Mouse (Mus musculus): ENCODE measurements around the gene Vmn2r19. TPM values are rescaled to one million over a fixed set of nuclear protein-coding genes. Genes with fewer than 3 reads are reported as not detected.

Gene Vmn2r19
- not detected in 2 replicates for polyA plus RNA-seq (2015; fragmentation: Nextera tagmentation; extraction: Ambion mirVana)

DNA sequence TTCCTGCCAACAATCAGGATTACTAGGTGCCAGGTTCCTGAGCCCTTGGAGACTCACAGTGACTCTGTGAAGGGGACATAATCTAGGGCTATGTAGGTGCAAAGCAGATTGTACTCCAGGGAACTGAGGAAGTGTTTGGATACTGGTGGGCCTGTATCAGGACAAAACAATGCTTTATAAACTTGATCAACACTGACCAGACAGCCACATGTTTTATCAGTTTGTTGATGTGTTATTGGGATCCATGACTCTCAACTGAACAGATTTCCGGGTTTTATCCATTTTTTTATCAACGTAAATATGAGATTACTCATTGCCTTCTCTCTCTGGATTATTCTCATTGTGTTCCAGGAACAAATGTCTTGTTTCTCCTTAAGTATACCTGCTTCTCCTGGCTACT is at the start of gene Vmn2r19:
Vmn2r19 (plus strand) TSS at position 301 of the 400 bp plus-strand sequence.
- Histone ChIP-seq H3K4me1 (no peaks in the 10 kb centered on the region), H3K27me3 (no peaks in the 10 kb centered on the region), H3K9me3 (no peaks in the 10 kb centered on the region), H3K9ac (no peak within 1 kb of the TSS), H3K27ac (no peak within 1 kb of the TSS), H3K4me2 (replicated peaks) (no peak within 1 kb of the TSS), H3K36me3 (no peaks in the 10 kb centered on the region), H3K4me3 (no peak within 1 kb of the TSS)
- ATAC-seq (ENCODE audit: low FRiP score, low read depth) = no peak
- 82% methylated on average over 2 of the region's 2 CpGs for WGBS

DNA sequence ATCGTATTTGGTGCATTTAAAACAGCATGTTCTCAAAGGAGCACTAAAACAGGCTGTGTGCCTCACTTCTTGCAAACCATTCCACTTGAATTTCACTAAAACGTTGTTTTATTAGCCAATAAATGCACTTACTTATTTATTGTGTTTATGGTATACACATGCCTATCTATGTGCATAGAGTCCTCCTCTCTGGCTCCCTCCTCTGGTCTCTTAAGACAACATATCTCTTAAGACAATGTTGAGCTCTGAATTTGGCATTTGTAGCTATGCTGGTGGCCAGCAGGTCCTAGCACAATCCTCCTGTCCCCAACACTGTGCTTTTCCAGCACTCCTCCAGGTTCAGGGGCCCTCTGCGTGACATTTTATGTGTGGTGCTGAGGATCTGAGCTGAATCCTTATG is 49.2 kb upstream of the Vmn2r19 start:
- Histone ChIP-seq H3K4me3 (no peak overlapping the region), H3K4me1 (no peaks in the 10 kb centered on the region), H3K27ac (no peak overlapping the region), H3K27me3 (no peaks in the 10 kb centered on the region), H3K9me3 (0 out of 2 replicates have a peak, but pooled peaks cover 3% of the 10 kb centered on the region), H3K4me2 (replicated peaks) (no peak overlapping the region), H3K36me3 (no peaks in the 10 kb centered on the region), H3K9ac (no peak overlapping the region)
- 63% methylated on average over 3 of the region's 3 CpGs for WGBS
- no peak for ATAC-seq (ENCODE audit: low FRiP score, low read depth)

DNA sequence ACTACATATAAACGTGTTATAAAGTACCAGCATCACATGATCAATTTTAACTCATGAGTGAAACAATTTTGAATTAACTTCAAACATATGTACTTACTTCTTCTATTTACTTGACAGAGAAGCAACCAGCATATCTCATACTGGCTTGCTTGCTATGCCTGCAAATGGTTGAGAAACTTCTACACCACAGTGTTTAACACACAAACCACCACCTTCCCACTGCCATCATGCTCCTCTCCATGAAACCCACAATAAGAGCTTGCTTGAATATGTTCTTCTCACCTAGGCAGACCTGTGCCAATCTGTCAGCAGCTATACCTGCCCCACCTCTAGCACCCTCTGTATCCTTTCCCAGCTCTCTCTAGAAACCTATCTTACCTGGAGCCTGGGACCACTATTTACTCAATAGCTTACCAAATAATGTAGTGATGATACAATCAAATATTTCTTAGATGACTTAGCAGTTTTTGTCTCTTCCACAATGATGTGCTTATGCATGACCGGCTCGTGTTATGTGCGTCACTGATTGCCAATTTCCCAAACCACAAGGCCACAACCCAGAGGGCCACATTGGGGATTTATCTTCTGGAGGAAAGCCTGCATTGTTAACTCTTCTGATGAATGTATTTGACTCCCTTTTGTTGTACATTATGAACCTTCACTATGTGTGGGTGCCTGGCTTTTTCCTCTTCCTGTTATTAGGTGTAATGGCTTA is 48.1 kb upstream of the Vmn2r19 start:
- Histone ChIP-seq H3K27me3 (no peaks in the 10 kb centered on the region), H3K9me3 (0 out of 2 replicates have a peak, but pooled peaks cover 3% of the 10 kb centered on the region), H3K4me3 (no peak overlapping the region), H3K27ac (no peak overlapping the region), H3K4me2 (replicated peaks) (no peak overlapping the region), H3K36me3 (no peaks in the 10 kb centered on the region), H3K9ac (no peak overlapping the region), H3K4me1 (no peaks in the 10 kb centered on the region)
- 83% methylated on average over 4 of the region's 4 CpGs for WGBS
- ATAC-seq (ENCODE audit: low FRiP score, low read depth) = no peak

DNA sequence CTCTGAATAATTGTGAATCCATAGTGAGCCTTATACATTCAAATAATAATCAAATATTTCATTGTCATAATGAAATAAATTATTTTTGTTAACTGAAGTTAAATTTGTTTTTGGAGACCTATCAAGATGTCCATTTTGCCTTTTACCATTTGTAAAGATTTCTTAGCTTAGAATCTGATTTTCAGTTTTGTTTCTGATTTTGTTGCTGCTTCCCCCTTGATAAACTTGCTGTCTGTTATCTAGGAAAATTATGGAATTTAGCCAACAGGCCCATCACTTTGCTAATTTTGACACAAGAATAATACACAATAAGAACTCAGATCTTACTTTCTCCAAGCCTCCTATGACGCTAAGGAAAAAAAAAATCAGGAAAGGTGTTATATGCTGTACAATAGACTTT is 47.3 kb upstream of the Vmn2r19 start:
- 86% methylated on average over 1 of the region's 1 CpGs for WGBS
- Histone ChIP-seq H3K36me3 (no peaks in the 10 kb centered on the region), H3K27me3 (no peaks in the 10 kb centered on the region), H3K9ac (no peak overlapping the region), H3K4me3 (no peak overlapping the region), H3K4me2 (replicated peaks) (no peak overlapping the region), H3K27ac (no peak overlapping the region), H3K9me3 (0 out of 2 replicates have a peak, but pooled peaks cover 3% of the 10 kb centered on the region), H3K4me1 (no peaks in the 10 kb centered on the region)
- no peak for ATAC-seq (ENCODE audit: low FRiP score, low read depth)

DNA sequence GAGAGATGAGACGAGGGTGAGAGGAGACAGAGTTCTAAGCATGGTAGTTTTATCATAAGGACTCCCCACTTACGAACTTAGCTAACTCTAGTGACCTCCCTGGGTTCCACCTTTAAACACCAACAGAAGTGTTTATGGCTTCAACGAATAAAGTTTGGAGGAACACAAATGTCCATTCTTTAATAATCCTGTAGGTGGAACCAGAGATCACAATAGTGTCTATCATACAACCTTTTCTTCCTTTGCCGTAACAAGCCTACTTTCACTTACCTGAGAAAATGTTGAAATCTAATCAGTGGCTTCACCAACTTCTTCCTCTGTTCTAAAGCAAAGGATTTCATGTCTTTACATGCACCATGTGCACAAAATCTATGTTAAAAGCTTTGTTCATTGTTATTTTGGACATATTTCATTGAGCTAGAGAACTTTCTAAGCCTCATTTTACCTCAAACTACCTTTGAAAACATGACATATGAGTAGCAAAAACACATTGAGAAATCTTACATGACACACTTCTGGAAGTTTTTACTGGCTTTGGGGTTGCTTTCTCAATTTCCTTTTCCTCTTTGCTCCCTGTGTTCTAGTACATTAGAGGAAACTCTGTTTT is 46.5 kb upstream of the Vmn2r19 start, which contains the start of gene Clec4d:
Clec4d (plus strand) TSS at position 557 of the 607 bp plus-strand sequence.
- 75% methylated on average over 4 of the region's 4 CpGs for WGBS

DNA sequence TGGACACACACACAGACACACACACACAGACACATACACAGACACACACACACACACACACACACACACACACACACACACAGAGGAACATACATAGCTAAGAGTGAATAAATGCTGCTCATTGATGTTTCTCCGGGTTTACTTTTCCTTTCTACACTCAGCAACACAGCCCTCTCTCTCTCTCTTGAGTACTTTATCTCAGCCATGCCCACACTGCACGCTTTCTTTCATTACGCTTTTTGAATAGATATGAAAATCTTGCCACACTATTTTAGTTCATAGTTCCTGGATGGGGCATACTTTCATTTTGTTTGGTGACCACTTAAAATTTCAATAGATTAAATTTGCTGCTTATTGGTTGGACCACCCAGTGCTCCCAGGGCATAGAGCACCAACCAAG is 43.9 kb upstream of the Vmn2r19 start:
- no peaks in the 10 kb centered on the region for H3K27me3 ChIP-seq

More for the DNA sequence above, 46.5 kb upstream of the Vmn2r19 start, which contains the start of gene Clec4d:
- H3K4me3 ChIP-seq = no peak within 1 kb of the TSS
- H3K9me3 ChIP-seq = 0 out of 2 replicates have a peak, but pooled peaks cover 3% of the 10 kb centered on the region
- H3K4me2 ChIP-seq (replicated peaks) = no peak within 1 kb of the TSS
- no peak for ATAC-seq (ENCODE audit: low FRiP score, low read depth)
- no peaks in the 10 kb centered on the region for H3K4me1 ChIP-seq
- no peaks in the 10 kb centered on the region for H3K36me3 ChIP-seq
- no peak within 1 kb of the TSS for H3K27ac ChIP-seq
- no peak within 1 kb of the TSS for H3K9ac ChIP-seq
- H3K27me3 ChIP-seq = no peaks in the 10 kb centered on the region

DNA sequence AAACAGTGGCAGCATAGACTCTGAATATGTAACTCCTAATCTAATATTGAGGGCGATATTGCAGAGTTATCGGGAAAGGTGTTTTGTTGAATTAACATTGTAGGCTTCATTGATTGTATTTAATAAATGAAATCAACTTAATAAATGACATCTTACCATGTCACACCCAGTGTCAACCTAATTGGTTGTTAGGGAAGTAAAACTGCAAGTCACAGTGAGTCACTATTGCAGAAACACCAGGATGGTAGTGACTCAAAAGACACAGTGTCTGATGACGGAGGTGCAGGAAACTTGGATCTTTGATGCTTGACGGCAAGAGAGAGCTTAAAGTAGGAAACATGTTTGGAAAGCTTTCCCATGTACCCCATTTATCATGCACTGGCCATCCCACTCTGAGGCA is 42.3 kb upstream of the Vmn2r19 start:
- Histone ChIP-seq H3K4me3 (no peak overlapping the region), H3K9me3 (no peaks in the 10 kb centered on the region; the same call in 1 of the 2 replicates), H3K27ac (no peak overlapping the region), H3K27me3 (no peaks in the 10 kb centered on the region), H3K36me3 (no peaks in the 10 kb centered on the region), H3K9ac (no peak overlapping the region), H3K4me2 (replicated peaks) (no peak overlapping the region), H3K4me1 (no peaks in the 10 kb centered on the region)
- WGBS = 88% methylated on average over 4 of the region's 4 CpGs
- ATAC-seq (ENCODE audit: low FRiP score, low read depth) = no peak

More for the DNA sequence above, 43.9 kb upstream of the Vmn2r19 start:
- H3K9me3 ChIP-seq = no peaks in the 10 kb centered on the region; the same call in 1 of the 2 replicates
- H3K4me3 ChIP-seq = no peak overlapping the region
- no peaks in the 10 kb centered on the region for H3K4me1 ChIP-seq
- H3K36me3 ChIP-seq = no peaks in the 10 kb centered on the region
- no peak overlapping the region for H3K27ac ChIP-seq
- ATAC-seq (ENCODE audit: low FRiP score, low read depth) = no peak
- no peak overlapping the region for H3K9ac ChIP-seq
- H3K4me2 ChIP-seq (replicated peaks) = no peak overlapping the region
- 94% methylated on average over 3 of the region's 3 CpGs for WGBS

DNA sequence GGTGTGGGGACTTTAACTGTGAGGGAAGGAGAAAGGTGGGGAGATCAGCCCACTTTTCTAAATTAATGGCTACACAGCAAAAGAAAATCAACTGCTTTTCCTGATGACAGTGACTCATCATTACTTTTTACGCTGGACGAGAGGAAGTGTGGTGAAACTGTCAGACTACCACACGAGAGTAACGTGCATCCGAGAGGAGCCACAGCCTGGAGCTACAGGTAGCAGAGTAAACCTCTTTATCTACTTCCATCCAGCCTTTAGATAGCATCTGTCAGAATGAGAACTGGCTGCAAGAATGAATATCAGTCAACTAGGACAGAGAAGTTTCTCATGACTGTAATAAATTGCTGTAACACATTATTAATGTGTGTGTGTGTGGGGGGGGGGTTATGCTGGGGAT is 41.2 kb upstream of the Vmn2r19 start:
- ATAC-seq (ENCODE audit: low FRiP score, low read depth) = no peak
- no peak overlapping the region for H3K4me2 ChIP-seq (replicated peaks)

DNA sequence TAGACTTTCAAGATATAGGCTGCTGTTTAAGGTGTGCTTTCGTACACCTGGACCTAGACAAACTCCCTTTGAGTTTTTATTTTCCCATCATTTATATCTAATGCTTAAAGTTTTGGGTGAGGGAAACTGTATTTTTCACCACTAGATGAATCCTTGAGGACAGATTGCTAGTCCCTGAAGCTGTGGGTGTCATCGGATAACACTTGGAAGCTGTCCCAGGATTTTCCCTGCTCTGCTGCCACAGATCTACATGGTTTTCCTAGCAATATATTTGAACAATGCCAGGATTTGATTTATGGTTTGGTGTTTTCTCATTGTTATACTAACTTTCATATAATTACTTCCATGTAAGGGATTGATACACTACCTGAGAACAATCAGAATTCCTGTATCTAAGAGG is 28.7 kb upstream of the Vmn2r19 start:
- Histone ChIP-seq H3K27me3 (no peaks in the 10 kb centered on the region), H3K9ac (no peak overlapping the region), H3K27ac (no peak overlapping the region), H3K4me3 (no peak overlapping the region), H3K4me1 (no peaks in the 10 kb centered on the region), H3K4me2 (replicated peaks) (no peak overlapping the region), H3K9me3 (no peaks in the 10 kb centered on the region), H3K36me3 (no peaks in the 10 kb centered on the region)
- 86% methylated on average over 2 of the region's 2 CpGs for WGBS
- no peak for ATAC-seq (ENCODE audit: low FRiP score, low read depth)

More for the DNA sequence above, 41.2 kb upstream of the Vmn2r19 start:
- no peaks in the 10 kb centered on the region for H3K4me1 ChIP-seq
- WGBS = 85% methylated on average over 5 of the region's 5 CpGs
- no peak overlapping the region for H3K9ac ChIP-seq
- no peak overlapping the region for H3K27ac ChIP-seq
- no peaks in the 10 kb centered on the region; the same call in 1 of the 2 replicates for H3K9me3 ChIP-seq
- no peaks in the 10 kb centered on the region for H3K27me3 ChIP-seq
- no peaks in the 10 kb centered on the region for H3K36me3 ChIP-seq
- H3K4me3 ChIP-seq = no peak overlapping the region

DNA sequence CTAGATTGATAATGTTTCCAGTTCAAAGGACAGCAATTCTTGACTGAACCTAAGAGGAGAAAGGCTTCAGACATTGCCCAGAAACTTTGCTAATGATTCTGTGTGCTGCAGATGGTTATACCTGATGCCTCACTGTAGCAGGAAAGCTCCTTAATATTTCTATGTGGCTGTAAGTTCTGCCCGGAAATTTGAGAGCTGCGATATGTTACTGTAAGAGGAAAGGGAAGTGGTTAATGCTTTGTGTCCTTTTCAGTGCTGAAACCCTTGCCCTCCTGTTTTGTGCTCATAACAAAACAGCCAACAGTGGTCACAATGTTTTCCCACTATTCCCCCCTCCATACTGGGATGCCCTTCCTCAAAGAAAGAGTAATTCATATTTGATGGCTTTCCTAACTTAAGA is 21.8 kb upstream of the Vmn2r19 start:
- Histone ChIP-seq H3K9me3 (0 out of 2 replicates have a peak, but pooled peaks cover 6% of the 10 kb centered on the region), H3K27ac (no peak overlapping the region), H3K27me3 (no peaks in the 10 kb centered on the region), H3K4me3 (no peak overlapping the region), H3K36me3 (no peaks in the 10 kb centered on the region), H3K9ac (no peak overlapping the region), H3K4me1 (no peaks in the 10 kb centered on the region), H3K4me2 (replicated peaks) (no peak overlapping the region)
- ATAC-seq (ENCODE audit: low FRiP score, low read depth) = no peak
- 92% methylated on average over 2 of the region's 2 CpGs for WGBS

DNA sequence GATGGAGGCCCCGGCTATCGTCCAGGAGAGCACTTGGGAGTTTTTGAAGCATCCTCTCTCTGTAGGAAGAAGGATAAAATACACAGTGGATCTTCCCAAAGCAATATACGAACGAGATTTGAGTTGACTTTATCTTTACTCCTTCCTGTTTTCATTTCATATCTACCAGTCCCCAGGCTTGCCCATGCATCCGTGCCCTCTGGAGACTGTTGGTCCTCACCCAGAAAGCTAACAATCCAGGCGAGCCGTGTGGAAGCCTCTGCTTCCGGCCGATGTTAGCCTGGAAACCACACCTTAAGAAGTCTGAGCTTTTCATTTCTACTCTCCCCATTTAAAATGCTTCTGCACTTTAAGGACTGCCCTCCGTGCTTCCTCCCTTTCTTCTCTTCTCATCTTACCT is 19.2 kb upstream of the Vmn2r19 start:
- no peaks in the 10 kb centered on the region for H3K36me3 ChIP-seq
- 0 out of 2 replicates have a peak, but pooled peaks cover 6% of the 10 kb centered on the region for H3K9me3 ChIP-seq
- WGBS = 83% methylated on average over 10 of the region's 10 CpGs
- no peak for ATAC-seq (ENCODE audit: low FRiP score, low read depth)
- H3K4me1 ChIP-seq = no peaks in the 10 kb centered on the region
- H3K27me3 ChIP-seq = no peaks in the 10 kb centered on the region
- no peak overlapping the region for H3K4me3 ChIP-seq
- H3K4me2 ChIP-seq (replicated peaks) = no peak overlapping the region
- H3K27ac ChIP-seq = no peak overlapping the region
- no peak overlapping the region for H3K9ac ChIP-seq

DNA sequence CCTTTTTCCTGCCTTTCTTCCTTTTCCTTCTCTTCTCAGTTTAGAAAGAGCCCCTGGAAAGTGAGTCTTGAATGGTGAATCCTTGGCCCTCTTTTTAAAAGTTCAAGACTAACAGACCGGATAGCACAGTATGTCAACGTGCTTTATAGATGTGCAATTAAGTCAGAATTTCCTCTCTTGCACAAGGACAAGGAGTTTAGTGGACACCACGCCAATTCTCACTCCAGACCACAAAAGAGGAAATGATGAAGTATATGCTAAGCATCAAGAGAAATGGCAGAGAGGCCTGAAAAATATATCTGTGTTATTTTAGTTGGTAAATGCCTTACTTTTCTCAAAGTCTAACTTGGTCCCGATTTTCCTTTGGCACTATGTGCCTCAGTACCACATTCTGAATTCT is 18.4 kb upstream of the Vmn2r19 start, which contains the start of gene Clec4e:
Clec4e (minus strand) TSS at position 118 of the 400 bp plus-strand sequence.
- Histone ChIP-seq H3K36me3 (no peaks in the 10 kb centered on the region), H3K4me3 (no peak within 1 kb of the TSS), H3K27ac (no peak within 1 kb of the TSS), H3K9ac (no peak within 1 kb of the TSS), H3K27me3 (no peaks in the 10 kb centered on the region), H3K9me3 (0 out of 2 replicates have a peak, but pooled peaks cover 6% of the 10 kb centered on the region), H3K4me1 (no peaks in the 10 kb centered on the region), H3K4me2 (replicated peaks) (no peak within 1 kb of the TSS)
- WGBS = 77% methylated on average over 4 of the region's 4 CpGs
- no peak for ATAC-seq (ENCODE audit: low FRiP score, low read depth)
